Mouse (Mus musculus) embryo, embryonic 10.5 days (tissue): ENCODE measurements at regions not wholly inside any gene's neighbourhood (a gene's known extent, or its start where the extent isn't known, plus 50 kb on each side); places are given as distances from the start of the nearest gene placed in this dataset.

ENCODE experiments used
- DNase-seq: peaks from one replicate; pipeline ENCODE4 v3.0.0-alpha.2; 2015; ENCODE audit warnings: low spot score

DNA sequence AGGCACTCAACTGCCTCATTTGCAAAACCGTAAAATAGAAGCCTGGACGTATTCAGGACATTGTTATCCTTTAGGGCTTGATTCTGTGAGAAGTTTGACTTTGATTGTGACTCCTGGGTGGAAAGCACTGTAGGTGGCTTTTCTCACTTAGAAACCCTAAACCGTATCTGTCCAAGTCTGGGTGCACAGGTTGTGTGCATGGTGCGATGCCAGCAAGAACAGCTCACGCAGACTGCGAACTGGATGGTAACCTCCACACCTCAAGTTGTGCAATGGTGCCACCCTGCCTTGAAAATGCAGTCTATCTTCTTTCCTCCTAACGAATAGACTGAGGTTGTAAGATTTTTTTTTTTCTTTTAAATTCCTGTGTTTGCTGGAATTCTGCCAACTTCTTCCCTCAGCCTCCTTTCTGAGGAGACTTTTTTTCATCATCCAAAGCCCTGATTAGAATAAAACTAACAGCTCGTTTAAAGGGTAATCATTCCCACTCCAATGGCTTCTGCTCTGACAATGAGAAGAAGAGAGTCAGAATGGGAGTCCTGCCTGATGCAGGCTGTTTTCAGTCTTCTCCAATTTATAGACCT is 383.8 kb upstream of the Slc30a5 start:
- DNase-seq, result no peak

DNA sequence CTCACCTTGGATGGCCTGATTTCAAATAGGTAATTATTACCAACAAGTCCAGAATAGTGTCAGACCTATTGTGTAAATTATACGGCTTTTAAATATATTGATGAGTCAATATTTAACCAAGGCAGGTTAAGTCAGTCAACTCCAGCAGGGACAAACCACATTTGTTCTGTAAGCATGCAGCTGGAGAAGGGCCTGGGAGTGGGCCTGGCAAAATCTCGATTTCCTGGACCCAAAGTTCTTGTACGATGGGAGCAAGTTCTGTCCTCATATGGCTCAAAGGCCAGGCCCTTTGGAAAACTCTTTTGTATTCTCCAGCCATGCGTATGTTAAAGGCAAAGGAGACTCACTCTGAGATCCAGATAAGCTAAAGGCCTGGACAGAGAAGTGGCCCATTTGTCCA is 383.2 kb upstream of the Slc30a5 start:
- no peak for DNase-seq

DNA sequence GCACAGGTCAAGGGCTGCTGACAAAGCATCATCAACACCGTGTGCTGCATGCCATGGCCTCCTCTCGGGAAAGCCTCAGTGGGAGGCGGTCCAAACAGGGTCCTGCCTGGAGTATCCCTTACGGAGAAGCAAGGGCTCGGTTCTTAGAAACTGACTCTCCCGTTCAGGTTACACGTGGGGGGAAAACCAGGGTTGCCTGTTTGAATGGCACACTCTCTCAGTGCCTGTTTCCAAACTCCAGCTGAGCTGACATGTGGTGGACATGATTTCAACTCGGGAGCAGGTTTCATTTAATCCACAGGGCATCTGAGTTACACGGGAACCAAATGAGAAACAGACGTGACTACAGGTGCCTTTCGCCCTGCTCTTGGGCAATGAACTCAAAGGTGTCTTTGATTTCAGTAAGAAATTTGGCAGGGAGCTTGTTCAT is 382.6 kb upstream of the Slc30a5 start:
- peak; percentile 64 for DNase-seq

DNA sequence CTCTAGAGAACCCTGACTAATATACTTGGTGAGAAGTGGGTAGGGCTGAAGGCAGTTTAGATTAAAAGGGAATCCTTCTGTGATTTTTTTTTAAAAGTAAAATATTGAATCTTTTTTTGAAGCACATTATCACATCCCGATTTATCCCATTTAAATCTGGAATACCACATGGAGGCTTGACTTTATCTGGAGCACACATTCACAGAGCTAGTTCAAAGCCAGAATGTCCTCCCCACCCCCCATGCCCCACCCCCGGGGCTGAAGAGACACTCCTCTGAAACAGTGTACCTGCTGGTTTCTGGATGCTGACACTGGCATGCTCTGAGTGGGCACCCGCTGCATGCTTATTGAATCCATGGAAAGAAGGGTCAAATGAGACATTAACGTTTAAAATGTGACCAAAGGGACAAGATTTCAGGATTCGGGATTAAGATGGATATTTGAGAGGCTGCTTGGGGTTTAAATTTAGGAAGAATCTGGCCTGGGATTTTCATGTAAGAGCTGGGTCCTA is 382.0 kb upstream of the Slc30a5 start:
- DNase-seq, result no peak

DNA sequence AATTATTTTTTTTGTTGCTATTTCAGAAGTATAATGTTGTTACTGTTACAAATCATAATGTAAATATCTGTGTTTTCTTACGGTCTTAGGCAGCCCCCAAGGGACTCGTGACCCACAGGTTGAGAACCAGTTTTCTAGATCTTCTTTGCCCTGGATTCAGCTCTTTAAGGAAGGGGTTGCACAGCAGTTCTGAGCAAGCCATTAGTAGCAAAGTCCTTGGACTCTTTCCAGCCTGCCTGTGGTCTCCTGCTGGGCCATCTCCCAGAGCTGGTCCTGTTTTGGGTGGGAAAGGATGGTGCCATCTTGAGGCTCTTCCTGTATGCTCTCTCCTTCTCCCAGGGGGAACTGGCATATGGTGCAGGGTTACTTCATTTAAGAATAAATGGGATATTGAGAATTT is 380.9 kb upstream of the Slc30a5 start:
- DNase-seq, result no peak

DNA sequence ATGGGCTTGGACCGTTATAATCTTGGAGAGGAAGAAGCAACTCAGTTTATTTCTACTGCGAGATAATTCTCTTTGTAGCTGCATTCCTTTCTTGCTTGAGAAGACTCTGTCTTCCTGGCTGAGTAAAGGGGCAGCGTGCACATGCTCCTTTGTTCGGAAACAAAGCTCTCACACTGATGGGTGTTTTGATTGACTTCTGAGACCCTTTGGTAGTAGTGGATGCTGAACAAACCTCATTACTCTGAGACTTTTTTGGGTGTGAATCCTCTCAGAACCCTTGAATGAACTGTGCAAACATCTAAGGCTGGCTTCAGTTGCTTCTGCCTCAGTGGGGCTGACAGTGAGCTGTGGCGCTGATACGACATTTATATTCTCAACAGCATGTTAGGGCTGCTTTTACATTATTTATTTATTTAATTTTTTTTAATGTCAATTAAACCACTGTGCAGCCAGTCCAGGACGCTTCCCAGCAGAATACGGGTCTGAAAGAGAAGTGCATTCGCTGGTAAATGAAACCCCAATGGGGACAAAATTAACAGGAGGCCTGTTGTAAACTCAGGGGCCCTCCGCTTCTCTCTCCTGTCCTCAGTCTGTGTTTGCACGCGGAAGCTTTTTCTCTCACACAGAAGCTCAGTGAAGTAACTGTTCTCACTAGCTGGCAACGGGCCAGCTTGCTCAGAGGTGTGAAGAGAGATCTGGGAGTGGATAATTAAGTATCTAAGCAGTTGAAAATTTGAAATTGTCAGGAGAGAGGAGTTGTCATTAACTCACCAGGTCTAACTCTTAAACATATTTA is 380.1 kb upstream of the Slc30a5 start:
- peak; percentile 47 for DNase-seq

DNA sequence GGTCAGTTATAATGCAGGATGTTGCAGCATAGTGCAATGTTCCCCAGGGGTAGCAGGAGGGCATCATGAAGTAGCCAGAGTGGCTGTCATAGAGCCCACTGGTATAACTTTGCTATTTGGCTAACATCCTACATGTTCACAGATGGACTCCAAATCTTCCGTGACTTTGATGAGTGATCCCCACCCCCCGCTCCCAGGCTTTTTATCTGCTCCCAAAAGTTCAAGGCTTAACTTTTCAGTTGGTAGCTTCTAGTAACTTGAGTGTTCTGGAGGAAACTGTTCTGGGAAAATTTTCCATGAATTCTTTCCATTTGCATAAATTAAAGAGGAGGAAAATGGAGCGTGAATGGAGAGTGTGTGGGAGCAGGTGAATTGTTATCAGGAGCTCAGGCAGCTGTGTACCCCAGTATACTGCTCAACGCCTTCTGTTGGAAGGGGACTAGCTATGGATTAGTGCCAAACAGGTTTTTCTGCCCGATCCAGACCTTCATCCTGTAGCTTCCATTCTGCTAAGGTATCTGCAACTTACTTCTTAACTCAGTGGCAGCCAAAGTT is 379.2 kb upstream of the Slc30a5 start:
- DNase-seq, result no peak

DNA sequence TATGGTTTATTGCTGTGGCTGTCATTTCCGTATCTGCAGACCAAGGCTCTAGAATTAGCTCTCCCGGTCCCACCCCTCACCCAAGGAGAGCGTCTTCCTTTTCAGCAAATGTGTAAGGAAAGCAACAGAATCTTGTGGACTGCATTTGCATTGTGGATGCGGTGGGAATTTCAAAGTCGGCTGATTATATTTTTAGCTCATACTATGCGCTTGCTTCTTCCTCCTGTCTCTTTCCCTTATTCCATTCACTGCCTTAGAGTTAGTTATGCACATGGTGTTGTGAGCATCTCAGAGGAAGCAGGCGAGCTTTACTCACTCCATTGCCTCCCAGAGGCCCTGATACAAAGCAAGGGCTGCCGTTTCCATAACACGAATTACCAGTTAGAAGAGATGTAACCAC is 375.6 kb upstream of the Slc30a5 start:
- no peak for DNase-seq

DNA sequence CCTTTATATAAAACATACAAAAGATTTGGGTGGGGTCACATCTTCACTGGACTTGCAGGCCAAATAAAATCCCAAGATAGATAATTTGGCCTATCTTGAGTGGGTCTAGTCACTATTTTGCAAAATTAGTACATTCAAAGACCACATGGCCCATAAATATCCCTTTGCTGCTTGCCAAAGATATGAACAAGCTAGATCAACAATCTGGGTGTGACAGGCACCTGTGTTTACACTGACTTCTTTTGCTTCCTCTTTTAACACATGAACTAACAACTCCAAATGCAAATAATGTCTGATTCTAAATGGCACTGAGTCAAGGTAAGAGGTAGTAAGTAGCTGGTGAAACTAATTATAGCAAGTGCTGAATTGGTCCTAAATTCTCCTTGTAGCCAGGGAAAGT is 370.2 kb upstream of the Slc30a5 start:
- DNase-seq, result no peak

DNA sequence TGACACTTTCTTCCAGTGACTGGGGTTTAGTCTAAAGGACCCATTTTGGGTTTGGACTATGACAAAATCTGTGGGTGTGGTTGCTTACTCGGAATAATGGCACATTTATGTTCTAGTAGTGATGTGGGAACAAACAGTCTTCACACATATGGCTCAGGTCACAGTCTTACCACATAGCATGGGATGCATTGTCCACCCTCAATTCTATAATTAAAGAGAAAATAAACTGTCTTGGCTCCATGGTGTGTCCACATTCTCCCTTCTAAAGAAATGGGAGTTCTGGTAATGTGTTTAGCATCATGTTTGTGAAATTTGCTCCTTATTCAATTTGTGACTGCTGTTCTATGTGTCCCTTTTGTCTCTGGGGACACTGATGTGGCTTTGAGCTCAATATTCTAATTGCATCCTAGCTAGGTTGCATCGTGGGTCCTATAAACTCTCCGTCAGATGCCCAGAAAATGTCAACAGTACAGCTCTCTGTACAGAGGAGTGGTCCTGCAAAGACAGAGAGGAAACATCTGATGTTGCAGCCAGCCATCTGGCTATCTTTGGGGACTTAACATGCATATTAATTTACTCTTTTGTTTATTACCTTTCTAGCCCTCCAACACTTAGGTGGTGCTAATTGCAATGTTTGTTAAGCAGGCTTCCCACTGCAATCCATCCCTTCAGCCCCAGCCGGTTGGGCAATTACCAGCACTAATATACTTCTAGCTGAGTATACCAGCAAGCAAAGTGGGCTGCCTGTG is 369.5 kb upstream of the Slc30a5 start:
- DNase-seq, result no peak

DNA sequence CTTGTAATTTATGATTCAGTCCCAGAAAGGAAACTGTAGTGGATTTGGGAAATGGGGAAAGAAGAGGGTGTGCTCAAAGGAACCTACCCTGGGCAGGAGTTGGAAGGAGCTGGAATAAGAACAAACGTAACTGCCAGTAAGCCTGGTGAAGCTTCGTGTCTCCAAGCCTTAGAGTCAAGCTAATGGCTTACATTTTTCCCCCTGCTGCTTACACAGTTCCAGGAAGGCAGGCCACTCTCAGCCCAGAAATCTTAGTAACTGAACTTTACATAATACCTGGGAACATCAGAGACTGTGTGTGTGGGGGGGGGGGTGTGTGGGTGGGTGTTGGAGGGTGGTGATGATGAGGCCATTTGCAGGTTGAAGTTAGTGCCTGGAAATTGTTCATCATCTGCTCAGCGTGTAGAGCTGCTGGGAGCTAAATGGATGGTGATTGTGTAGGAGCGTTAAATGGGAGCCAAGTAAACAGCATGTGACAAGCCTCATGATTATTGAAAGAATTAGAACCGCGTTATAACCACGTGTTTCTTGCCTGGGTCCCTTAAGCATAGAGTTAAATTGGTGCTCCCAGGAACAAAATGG is 357.1 kb upstream of the Slc30a5 start:
- no peak for DNase-seq

DNA sequence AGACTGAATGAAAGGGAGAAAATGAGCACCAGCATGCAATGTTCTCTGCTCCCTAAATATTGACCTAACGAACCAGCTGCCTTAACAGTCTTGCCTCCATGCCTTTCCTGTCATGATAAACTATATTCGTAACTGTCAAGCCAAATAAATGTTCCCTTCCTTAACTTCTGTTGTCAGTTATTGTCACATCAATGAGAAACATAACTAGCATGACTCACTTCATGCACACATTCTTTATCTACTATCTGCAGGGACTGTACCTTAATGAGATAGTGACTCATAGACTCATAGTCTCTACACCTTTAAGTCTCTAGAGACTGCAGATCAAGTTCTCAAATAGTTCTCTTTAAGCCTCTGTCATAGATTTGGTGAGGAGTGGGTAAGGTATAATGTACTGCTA is 349.2 kb upstream of the Slc30a5 start:
- DNase-seq, result no peak

DNA sequence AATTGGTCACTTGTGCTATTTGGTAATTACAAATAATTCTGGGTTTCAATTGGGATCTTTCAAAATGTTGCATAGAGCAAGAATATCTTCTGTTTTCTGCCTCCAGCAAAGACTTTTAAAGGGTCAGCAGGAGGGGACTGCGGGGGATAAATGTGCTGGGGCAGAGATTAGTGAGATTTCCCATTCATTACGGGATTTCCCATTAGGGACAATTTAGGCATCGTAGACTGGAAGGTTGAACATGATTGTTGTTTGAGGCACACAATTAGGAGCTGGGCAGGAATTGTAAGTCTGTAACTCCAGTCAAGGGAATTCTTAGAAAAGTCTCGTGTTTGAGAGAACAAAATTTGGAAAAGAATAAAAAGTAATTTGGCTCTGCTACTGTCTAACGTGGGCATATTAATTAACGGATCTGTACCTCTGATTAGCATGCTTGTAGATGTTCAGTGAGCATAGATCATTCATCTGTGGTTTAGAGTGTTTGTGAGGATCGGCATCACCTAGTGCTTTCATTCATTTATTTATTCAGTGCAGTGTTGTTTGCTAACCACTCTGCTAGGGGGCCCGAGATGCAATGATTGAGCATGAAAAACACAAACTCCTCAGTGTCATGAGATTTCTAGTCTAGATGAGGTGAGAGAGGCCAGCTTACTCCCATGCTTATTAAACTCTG is 341.9 kb upstream of the Slc30a5 start:
- DNase-seq, result no peak

DNA sequence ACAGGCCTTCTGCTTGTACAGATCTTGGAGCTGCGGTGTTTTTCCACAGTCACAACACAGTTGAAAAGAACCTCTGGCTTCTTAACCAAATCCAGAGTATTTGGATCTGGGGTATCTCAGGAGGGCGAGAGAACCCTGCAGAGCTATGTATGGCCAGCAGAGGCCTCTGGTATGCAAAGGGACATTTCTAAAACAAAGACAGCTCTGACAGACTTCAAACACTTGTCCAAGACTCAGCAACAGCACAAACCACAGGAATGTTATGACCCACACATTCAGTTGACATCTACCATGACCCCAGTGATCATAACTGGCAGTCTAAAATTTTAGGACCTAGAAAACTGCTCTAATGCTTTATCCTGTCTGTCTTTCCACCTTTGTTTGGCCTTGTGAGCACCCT is 328.5 kb upstream of the Slc30a5 start:
- peak; percentile 10 for DNase-seq

DNA sequence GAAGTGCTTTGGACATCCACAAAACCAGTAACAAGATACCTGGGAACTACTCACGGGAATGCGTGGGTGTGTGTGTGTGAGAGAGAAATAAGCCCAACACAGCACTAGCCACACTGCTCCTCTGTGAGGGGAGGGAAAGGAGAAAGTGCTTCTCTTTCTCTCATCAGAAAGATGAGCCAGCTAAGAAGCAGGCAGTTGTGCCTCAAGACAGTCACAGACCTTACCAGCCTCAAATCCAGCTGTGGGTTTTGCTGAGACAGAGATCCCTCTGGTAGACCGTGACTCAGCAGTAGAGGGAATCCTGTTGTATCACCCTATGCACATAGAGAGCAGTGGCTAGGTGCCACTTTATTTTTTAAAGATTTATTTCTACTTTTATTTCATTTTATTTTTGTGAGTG is 326.7 kb upstream of the Slc30a5 start:
- DNase-seq, result no peak

DNA sequence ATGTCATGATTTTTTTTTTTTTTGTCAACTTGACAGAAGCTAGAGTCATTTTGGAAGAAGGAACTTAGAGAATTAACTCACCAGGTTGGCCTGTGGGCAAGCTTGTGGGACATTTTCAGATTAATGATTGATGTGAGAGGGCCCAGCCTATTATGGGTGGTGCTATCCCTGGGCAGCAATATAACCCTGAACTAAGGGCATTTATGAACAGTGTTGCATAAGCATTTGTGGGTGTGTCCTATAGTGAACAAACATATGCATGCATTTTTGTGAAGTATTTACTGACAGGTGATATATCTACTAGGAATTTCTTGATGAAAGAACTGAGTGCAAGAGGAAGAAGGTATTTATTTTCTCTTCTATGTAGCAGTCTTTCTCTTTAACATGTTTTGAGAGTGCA is 320.5 kb upstream of the Slc30a5 start:
- DNase-seq, result no peak

DNA sequence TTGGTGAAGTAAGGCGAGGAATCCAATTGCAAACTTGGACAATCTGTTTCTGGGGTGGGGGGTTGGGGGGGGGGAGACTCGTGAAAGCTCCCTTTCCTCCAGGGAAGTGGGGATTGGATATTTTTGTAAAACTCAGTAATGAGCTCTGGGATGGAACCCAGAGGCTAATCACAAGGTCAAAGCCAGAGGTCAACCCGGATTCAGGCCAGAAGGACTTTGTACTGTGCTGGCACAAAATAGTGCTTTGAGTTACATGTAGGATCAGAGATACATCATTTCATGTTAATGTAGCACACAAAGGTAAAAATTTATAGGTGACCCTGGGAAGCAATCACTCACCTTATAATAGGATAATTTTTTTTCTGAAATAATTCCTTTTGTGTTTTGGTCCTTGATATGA is 309.5 kb upstream of the Slc30a5 start:
- DNase-seq, result no peak

DNA sequence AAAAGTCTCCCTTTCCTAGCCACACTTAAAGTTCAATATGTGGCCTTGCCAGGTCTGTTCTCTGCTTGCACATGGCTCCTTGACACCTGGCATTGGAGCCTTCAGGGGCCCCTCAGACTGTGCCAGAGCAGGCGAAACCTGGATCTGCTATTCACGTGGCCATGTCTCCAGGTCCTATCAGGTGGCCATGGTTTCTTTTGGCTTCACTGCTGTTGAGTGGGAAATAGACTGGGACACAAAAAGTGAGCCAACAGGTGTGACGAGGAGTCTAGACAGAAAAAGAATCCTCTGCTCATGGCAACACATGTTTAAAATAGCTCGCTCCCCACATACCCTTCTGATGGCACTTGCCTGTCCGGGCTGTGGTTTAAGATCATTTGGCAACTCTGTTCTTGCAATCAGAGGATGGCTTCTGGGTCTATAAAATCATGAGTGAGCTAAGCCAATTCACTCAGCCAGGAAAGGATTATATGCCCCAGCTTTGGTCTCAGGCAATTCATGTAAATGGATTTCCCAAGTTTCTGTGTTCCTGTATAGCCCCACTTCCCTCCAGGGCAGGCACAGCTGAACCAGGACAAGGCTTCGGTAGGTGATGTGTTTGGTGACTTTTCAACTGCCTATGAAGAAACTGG is 309.0 kb upstream of the Slc30a5 start:
- DNase-seq, result no peak

DNA sequence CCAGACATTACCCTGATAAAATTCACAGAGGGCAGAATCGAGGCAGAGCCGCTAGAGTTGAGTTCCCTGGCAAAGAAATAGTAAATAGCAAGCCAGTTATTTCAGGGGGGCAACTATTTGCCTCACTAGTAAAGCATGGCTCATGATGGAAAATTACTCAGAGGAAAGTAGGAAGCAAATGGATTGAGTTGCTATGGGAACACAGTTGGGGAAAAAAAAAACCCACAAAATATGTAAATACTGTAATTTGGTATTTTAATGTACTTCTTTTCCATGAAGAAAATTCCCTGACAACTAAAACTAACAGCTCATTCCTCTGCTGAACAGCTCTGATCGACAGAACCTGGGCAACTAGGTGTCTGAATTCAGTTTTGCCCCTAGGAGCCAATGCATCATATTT is 296.2 kb upstream of the Slc30a5 start:
- DNase-seq, result no peak

DNA sequence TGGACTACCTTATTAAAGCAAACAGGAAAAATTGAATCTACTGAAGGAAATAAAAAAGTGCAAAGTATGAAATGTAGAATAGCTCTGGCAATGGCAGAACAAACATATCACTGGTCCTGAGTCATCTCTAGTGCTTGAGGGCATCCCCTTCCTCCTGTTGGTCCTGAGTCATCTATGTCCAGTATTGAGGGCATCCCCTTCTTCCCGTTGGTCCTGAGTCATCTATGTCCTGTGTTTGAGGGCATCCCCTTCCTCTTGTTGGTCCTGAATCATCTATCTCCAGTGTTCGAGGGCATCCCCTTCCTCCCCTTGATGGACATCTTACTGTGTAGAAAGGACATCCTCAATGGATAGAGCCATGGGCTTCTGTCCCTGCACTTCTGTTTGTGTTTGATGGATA is 294.6 kb upstream of the Slc30a5 start:
- no peak for DNase-seq

DNA sequence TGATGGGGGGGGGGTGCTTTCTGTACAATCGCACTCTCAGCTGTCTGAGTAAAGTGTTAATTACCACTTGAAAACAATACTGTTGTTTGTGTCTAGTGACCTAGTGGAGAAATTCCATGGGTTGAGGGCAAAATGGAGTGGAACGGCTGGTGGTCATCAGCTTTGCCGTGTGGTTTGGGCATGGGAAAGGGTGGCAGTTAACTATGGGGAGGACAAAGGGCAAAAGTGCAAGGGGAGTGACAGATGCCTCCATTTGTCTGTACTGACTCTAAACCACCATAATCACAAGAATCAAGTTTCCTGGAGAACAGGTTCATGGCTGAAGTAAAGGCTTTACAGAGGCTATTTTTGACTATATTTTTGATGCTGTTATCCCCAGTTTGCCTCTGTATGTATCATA is 294.0 kb upstream of the Slc30a5 start:
- no peak for DNase-seq
